Mouse (Mus musculus): ENCODE results near the gene Fabp6.

Fabp6 gene

DNA sequence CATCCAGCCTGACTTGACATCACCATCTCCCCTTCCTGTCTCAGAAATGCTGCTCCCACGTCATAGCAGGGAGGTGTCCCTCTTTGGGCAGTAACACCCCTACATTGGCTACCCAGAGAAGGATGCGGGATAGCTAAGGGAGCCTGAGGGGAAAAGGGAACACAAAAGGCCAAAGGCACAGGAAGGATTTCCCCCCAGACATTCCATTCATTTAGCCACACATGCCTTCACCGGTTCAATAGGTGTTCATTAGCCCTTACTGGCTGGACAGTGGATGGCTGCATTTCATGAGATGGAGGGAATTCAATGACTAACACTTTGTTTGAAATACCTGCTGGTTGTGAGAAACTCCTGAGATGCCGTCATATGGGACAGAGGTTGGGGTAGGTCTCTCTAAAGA lies 54.7 kb downstream of the Fabp6 start:
- DNase-seq (ENCODE audit: low spot score in 2 of 2): no peak
